Mouse (Mus musculus) lung, postnatal 0 days (tissue): Measurements from ENCODE around the gene Sparcl1. TPM values are rescaled to one million over a fixed set of nuclear protein-coding genes. Genes with fewer than 3 reads are reported as not detected.

ENCODE experiments used
- ATAC-seq: fragments of 200-750 bp; cut with Nextera tagmentation; 2 replicates; pipeline ENCODE4 v1.8.0; 2017; ENCODE audit warnings: moderate library complexity
- DNase-seq: peaks from one replicate; pipeline ENCODE4 v3.0.0-alpha.2; 2016; ENCODE audit warnings: low spot score
- H3K27ac ChIP-seq: fragments of 300-500 bp; sonication (generic); 2 replicates; pipeline ENCODE4 v1.5.1; 2014; ENCODE audit warnings: antibody characterized with exemption, mild to moderate bottlenecking, low read length, mixed read lengths
- H3K27me3 ChIP-seq: fragments of 300-500 bp; sonication (generic); replicated peaks from 2 replicates; pipeline ENCODE4 v1.6.1; 2014; ENCODE audit warnings: low read length, mixed read lengths; ENCODE audit not compliant: insufficient read depth
- H3K36me3 ChIP-seq: fragments of 300-500 bp; sonication (generic); 2 replicates; pipeline ENCODE4 v1.6.1; 2014; ENCODE audit warnings: low read length, mixed read lengths; ENCODE audit not compliant: insufficient read depth
- H3K4me1 ChIP-seq: fragments of 300-500 bp; sonication (generic); 2 replicates; pipeline ENCODE4 v1.6.1; 2014; ENCODE audit warnings: antibody characterized with exemption, low read depth, low read length, mixed read lengths; ENCODE audit not compliant: insufficient read depth
- H3K4me2 ChIP-seq: fragments of 300-500 bp; sonication (generic); replicated peaks from 2 replicates; pipeline ENCODE4 v1.6.1; 2014; ENCODE audit warnings: low read depth, mild to moderate bottlenecking, low read length, moderate library complexity, mixed read lengths
- H3K4me3 ChIP-seq: fragments of 300-500 bp; sonication (generic); 2 replicates; pipeline ENCODE4 v1.5.1; 2014; ENCODE audit warnings: low read depth, low read length
- H3K9ac ChIP-seq: fragments of 300-500 bp; sonication (generic); replicated peaks from 2 replicates; pipeline ENCODE4 v1.6.1; 2014; ENCODE audit warnings: low read depth, mild to moderate bottlenecking
- H3K9me3 ChIP-seq: fragments of 300-500 bp; sonication (generic); 2 replicates; pipeline ENCODE4 v1.6.1; 2016; ENCODE audit warnings: low read length, mixed read lengths
- CTCF ChIP-seq: IDR thresholded peaks from 2 replicates; pipeline ENCODE4 v1.5.1; 2016; ENCODE audit warnings: antibody characterized with exemption, mild to moderate bottlenecking
- EP300 ChIP-seq: IDR thresholded peaks from 2 replicates; pipeline ENCODE4 v1.6.1; 2016; ENCODE audit warnings: antibody characterized with exemption, mild to moderate bottlenecking, control low read depth
- WGBS: fragments of 180-500 bp; shearing (Covaris S2); extraction: QIAGEN DNeasy Blood & Tissue Kit; methylation state at CpG from one replicate; pipeline ENCODE4 v1.1.7; 2014; 5-methylcytosine and 5-hydroxymethylcytosine counted together
- polyA plus RNA-seq: library from polyadenylated mRNA; unstranded; fragments of >200 nt; fragmentation: Nextera tagmentation; extraction: Ambion mirVana; gene quantifications from 2 replicates; pipeline ENCODE4 v1.2.1, GENCODE M21; 2015

Sparcl1 gene
- polyA plus RNA-seq, 1 experiment from 2014 or later: 285 TPM

GRCm38 (mm10) chr5:104089751-104090150 is 23.8 kb downstream of the Sparcl1 start:
- Histone ChIP-seq H3K9me3 (no peaks in the 10 kb centered on the region), H3K4me2 (no peak overlapping the region), H3K4me3 (no peak overlapping the region), H3K36me3 (peaks cover 15% of the 10 kb centered on the region; the same call in 1 of the 2 replicates), H3K27ac (no peak overlapping the region), H3K4me1 (no peaks in the 10 kb centered on the region), H3K27me3 (no peaks in the 10 kb centered on the region), H3K9ac (no peak overlapping the region)
- no peak for TF ChIP-seq CTCF
- TF ChIP-seq EP300: no peak
- no peak for DNase-seq
- ATAC-seq: no peak
- WGBS: 50% methylated on average over 2 of the region's 2 CpGs

GRCm38 (mm10) chr5:104085366-104085765 is 28.2 kb downstream of the Sparcl1 start:
- H3K9me3 ChIP-seq: no peaks in the 10 kb centered on the region
- 90% methylated on average over 9 of the region's 9 CpGs for WGBS
- no peak for DNase-seq
- peaks cover 15% of the 10 kb centered on the region; the same call in 1 of the 2 replicates for H3K36me3 ChIP-seq
- no peak for ATAC-seq
- no peak for TF ChIP-seq EP300
- TF ChIP-seq CTCF: no peak
- no peak overlapping the region for H3K9ac ChIP-seq
- H3K4me2 ChIP-seq: no peak overlapping the region
- H3K4me3 ChIP-seq: no peak overlapping the region
- no peaks in the 10 kb centered on the region for H3K27me3 ChIP-seq
- no peaks in the 10 kb centered on the region for H3K4me1 ChIP-seq
- H3K27ac ChIP-seq: no peak overlapping the region

- H3K4me1 ChIP-seq: no peaks in the 10 kb centered on the region
- 85% methylated on average over 6 of the region's 6 CpGs for WGBS
Measured at GRCm38 (mm10) chr5:104080736-104081135, 32.8 kb downstream of the Sparcl1 start.

GRCm38 (mm10) chr5:104077508-104077907 is 36.0 kb downstream of the Sparcl1 start, which contains the start of gene Gm17660:
Gene Gm17660, minus strand, starts transcription at chr5:104077608.
- no peak within 1 kb of the TSS for H3K4me3 ChIP-seq
- H3K9ac ChIP-seq: no peak within 1 kb of the TSS
- no peak within 1 kb of the TSS for H3K27ac ChIP-seq
- no peak within 1 kb of the TSS for H3K4me2 ChIP-seq
- peaks cover 3% of the 10 kb centered on the region; the same call in 1 of the 2 replicates for H3K4me1 ChIP-seq
- no peaks in the 10 kb centered on the region for H3K36me3 ChIP-seq
- DNase-seq (no peak), ATAC-seq (no peak)
- WGBS: 87% methylated on average over 7 of the region's 7 CpGs
- no peaks in the 10 kb centered on the region for H3K9me3 ChIP-seq
- TF ChIP-seq CTCF: no peak
- H3K27me3 ChIP-seq: no peaks in the 10 kb centered on the region

More at GRCm38 (mm10) chr5:104080736-104081135, 32.8 kb downstream of the Sparcl1 start:
- no peak for ATAC-seq
- no peak for TF ChIP-seq CTCF
- TF ChIP-seq EP300: no peak
- no peak overlapping the region for H3K4me3 ChIP-seq
- H3K9me3 ChIP-seq: no peaks in the 10 kb centered on the region
- no peak overlapping the region for H3K9ac ChIP-seq
- no peak overlapping the region for H3K27ac ChIP-seq
- H3K4me2 ChIP-seq: no peak overlapping the region
- peaks cover 9% of the 10 kb centered on the region; the same call in 1 of the 2 replicates for H3K36me3 ChIP-seq
- no peak for DNase-seq
- no peaks in the 10 kb centered on the region for H3K27me3 ChIP-seq

- Histone ChIP-seq H3K27me3 (no peaks in the 10 kb centered on the region), H3K27ac (no peak overlapping the region), H3K4me1 (peaks cover 3% of the 10 kb centered on the region; the same call in 1 of the 2 replicates), H3K4me2 (no peak overlapping the region), H3K4me3 (no peak overlapping the region), H3K9me3 (no peaks in the 10 kb centered on the region), H3K9ac (no peak overlapping the region), H3K36me3 (no peaks in the 10 kb centered on the region)
- DNase-seq (no peak), ATAC-seq (no peak)
- 33% methylated on average over 10 of the region's 10 CpGs for WGBS
- TF ChIP-seq EP300: no peak
- no peak for TF ChIP-seq CTCF
Measured at GRCm38 (mm10) chr5:104076361-104076760, 37.2 kb downstream of the Sparcl1 start.

- Histone ChIP-seq H3K4me3 (peak overlapping the region; percentile 12; the same call in 1 of the 2 replicates), H3K9me3 (no peaks in the 10 kb centered on the region), H3K27me3 (no peaks in the 10 kb centered on the region), H3K36me3 (no peaks in the 10 kb centered on the region), H3K9ac (no peak overlapping the region), H3K27ac (no peak overlapping the region), H3K4me2 (peak overlapping the region; percentile 40), H3K4me1 (peaks cover 3% of the 10 kb centered on the region; the same call in 1 of the 2 replicates)
- DNase-seq (peak; percentile 76), ATAC-seq (peak; percentile 61)
- no peak for TF ChIP-seq EP300
- peak; percentile 88 for TF ChIP-seq CTCF
- 15% methylated on average over 12 of the region's 12 CpGs for WGBS
Measured at GRCm38 (mm10) chr5:104074388-104074787, 39.1 kb downstream of the Sparcl1 start.

GRCm38 (mm10) chr5:104073602-104074001 is 39.9 kb downstream of the Sparcl1 start:
- Histone ChIP-seq H3K9ac (no peak overlapping the region), H3K27me3 (no peaks in the 10 kb centered on the region), H3K36me3 (no peaks in the 10 kb centered on the region), H3K9me3 (no peaks in the 10 kb centered on the region), H3K4me1 (peaks cover 3% of the 10 kb centered on the region; the same call in 1 of the 2 replicates), H3K4me2 (no peak overlapping the region), H3K4me3 (no peak overlapping the region), H3K27ac (no peak overlapping the region)
- TF ChIP-seq EP300 (no peak), CTCF (no peak)
- ATAC-seq: peak; percentile 77
- WGBS: 83% methylated on average over 5 of the region's 5 CpGs
- DNase-seq: no peak
